Mouse (Mus musculus) adrenal gland, postnatal 10 days (tissue): ENCODE measurements around the gene Pde4b. TPM values are rescaled to one million over a fixed set of nuclear protein-coding genes. Genes with fewer than 3 reads are reported as not detected.
"Not testable (repeated sequence)": the region's sequence is repeated elsewhere in the genome, so short reads cannot be mapped to it uniquely, and the experiment has no call there.

Source experiments
- DNase-seq: peaks from one replicate; pipeline ENCODE4 v3.0.0; 2021; ENCODE audit warnings: mixed read lengths
- long read RNA-seq, 2 experiments: library from polyadenylated mRNA; stranded (forward); transcript quantifications; one replicate each; pipeline ENCODE4 v2.0.0; 2021
- total RNA-seq, 2 experiments: library from RNA; stranded (reverse); gene quantifications; 2 replicates each; pipeline ENCODE4 v1.2.3; 2021

Gene Pde4b
- 10 to 100 TPM; 16.2 to 23.1 TPM for total RNA-seq
- long read RNA-seq, experiment 1, transcript Pde4b-203 (10 exons, 2,756 nt), result major isoform, 13 of 18 reads
- long read RNA-seq, experiment 1, partial matches to known transcripts, result 0 of 18 reads
- long read RNA-seq, experiment 1, other reads (novel, unspliced or antisense), result 5 of 18 reads
- long read RNA-seq, experiment 2, transcript Pde4b-203 (10 exons, 2,756 nt), result major isoform, 11 of 15 reads
- long read RNA-seq, experiment 2, partial matches to known transcripts, result 1 of 15 reads
- long read RNA-seq, experiment 2, other reads (novel, unspliced or antisense), result 3 of 15 reads

- no peak for DNase-seq
Measured at GRCm38 (mm10) chr4:102087091-102087565, at the start of gene Pde4b. TSS of gene Pde4b (plus strand) at chr4:102087543.

DNA sequence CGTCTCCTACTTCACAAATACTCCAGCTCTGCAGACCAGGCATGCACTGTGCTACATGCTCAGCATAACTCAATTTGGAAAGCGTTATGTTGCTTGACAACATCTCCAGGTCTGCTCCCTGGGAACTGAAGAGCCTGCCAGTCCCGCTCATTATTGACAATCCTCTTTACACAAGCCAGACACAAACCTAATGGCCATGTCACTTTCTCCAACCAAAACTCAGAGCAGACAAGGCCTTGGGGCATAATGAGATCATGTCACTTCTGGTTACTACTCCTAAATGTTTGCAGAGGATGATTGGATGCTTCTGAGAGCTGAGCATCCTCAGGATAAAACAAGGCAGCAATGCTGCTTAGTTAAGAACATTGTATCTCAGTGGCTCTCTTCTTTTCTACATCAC is 47.2 kb upstream of the Pde4b start:
- peak; percentile 3 for DNase-seq

GRCm38 (mm10) chr4:102045183-102046140 is 41.9 kb upstream of the Pde4b start:
- DNase-seq, result peak; percentile 13

DNA sequence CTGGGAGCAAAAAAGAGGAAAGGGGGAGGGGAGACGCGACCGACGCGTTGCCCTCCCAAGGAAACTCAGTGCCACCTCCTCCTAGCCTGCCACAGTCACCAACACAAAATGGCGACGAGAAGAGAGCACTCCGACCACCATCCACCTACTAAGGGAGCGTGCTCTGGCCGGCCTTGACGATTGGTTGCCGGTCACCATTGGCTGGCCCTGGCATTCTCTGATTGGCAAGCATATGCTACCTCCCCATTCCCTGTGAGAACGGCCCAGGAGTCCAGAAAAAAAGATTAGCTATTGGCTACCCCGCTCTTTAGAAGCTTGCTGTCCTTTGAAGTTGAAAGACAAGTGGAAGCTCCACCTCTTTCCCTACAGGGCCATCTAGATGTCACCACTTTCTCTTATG is 38.0 kb upstream of the Pde4b start:
- not testable (repeated sequence) for DNase-seq

DNA sequence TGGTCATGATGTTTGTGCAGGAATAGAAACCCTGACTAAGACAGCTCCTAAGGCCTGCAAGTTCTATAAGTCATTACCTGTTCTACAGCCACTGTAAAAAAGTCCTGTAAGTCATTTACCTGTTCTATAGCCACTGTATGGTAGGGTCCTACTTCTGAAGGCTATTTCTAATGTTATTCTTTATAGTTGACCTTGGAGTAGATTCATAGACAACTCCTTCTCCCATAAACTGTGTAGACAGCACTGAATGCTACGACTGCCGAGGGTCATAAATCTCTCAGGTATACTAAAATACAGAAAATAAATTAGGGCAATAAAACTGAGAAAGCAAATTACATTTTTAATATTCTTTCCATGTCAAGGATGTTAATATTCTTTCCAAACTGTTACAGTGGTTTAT is 26.0 kb upstream of the Pde4b start:
- DNase-seq, result no peak

- no peak for DNase-seq
Measured at GRCm38 (mm10) chr4:102069314-102069713, 18.0 kb upstream of the Pde4b start.

DNA sequence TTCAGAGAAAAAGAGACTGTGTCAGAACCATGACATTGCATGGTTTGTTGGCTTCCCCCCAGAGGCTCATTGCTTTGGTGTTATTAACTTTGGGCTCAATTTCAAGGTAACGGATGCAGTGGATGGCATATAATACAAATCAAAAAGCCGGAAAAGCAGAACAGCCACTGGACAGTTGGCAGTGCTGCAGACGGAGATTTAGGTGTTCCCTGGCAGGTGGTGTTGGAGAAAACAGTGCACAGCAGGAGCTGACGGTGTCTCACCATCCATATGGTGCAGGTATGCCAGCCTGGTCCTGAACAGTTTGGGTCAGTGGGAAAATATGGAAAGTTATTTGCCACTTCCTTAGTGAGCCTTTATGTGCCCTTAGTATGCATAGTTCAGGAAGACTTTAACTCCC is 1.0 kb upstream of the Pde4b start:
- DNase-seq, result no peak

- peak; percentile 18 for DNase-seq
Measured at GRCm38 (mm10) chr4:102087566-102088234, 357 bp downstream of the Pde4b start.

GRCm38 (mm10) chr4:102088235-102088867 is 1.0 kb downstream of the Pde4b start:
- no peak for DNase-seq

- DNase-seq, result no peak
Measured at GRCm38 (mm10) chr4:102095851-102096250, 8.5 kb downstream of the Pde4b start.

DNA sequence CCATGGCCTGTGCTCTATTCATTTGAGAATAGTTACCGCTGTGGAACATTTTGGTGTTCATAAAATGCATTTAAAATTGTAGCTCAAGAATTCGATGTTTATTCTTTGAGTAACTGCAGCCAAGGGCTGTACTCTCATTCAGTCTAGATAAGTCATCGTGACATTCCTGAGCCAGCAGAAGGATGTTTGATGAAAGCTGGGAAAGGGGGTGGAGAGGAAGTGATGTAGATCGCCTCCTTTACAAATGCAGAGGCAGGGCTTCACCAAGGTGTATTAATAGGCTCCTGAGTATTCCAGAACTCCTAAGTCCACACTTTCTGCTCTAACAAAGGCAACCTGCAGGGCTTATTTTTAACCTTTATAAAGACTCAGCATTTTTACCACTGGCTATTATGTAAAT is 14.9 kb downstream of the Pde4b start:
- no peak for DNase-seq

- DNase-seq, result no peak
Measured at GRCm38 (mm10) chr4:102104534-102105014, 17.2 kb downstream of the Pde4b start.

DNA sequence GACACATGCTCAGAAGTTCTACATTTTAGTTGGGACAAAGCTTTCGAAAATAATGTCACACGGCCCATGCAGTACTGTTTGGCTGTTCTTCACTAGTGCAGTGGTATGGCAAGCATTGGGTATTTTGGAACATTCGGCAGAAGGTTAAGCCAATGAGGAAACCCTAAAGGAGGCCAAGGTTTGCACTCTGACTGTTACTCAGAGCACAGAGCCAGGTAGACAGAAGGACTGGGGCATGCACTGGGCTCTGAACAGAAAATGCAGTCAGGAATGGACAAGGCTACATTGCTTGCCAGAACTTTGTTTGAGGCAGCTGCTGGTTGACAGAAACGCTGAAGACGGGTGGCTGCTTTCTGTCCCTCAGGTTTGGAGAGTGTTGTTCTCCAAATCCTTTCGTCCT is 19.4 kb downstream of the Pde4b start:
- no peak for DNase-seq

DNA sequence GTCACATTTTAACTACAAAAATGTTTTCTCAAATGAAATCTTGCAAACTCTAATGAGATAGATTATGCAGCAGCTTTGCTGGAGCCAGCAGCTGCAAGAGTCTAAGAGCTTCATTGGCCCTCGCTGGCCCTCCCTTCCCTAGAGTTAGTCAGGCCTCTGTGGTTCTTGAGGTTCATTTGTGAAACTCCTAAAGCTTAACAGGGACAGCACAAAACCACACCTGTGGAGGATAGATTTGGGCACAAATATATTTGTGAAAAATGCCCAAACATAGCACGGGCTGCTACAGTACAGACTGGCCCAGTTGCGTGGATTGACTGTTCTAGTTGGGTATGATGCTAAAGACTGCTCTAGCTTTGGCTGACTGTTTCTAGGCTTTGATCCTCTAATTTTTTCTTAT is 32.1 kb downstream of the Pde4b start:
- DNase-seq, result no peak

DNA sequence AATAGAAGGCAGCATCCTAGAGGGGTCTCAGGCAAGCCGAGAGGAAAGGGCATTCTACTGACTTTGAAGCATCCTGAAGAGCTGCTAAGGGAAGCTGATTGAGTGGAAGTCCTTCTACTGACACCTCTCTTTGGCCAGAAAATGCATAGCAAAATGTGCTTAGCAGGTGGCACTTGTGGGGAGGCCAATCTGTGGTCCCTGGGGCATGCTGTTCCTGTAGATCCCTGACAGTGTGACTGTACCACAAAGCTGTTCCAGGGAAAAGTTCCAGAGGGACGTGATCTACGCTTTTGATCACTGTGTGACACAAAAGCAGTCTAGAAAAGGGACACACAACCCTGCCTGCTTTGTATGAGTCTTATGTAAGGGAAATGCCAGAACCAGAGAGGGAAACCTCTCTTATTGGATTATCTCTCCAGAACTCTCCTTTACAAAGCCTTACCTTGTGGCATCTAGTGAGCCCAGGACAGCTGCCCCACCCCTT is 49.1 kb downstream of the Pde4b start:
- no peak for DNase-seq

DNA sequence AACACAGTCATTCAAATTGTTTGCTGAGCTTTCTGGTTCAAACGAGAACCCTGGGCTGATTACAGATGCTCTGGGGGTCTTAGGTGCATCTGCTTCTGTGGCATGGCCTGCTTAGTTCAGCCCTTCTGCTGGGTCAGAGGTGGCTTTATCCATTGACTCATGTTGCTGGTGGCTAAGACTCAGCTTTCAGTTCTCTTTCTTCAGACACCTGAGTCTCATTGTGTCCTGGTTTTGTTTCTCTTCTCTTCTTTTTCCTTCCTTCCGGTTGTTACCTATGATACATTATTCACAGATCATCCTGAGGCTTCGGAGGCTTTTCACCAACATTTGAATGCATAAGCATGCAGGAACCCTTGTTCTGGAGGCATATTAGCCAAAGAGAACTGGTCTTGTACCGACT is 51.0 kb downstream of the Pde4b start:
- DNase-seq, result no peak

- no peak for DNase-seq
Measured at GRCm38 (mm10) chr4:102141241-102141640, 53.9 kb downstream of the Pde4b start.

DNA sequence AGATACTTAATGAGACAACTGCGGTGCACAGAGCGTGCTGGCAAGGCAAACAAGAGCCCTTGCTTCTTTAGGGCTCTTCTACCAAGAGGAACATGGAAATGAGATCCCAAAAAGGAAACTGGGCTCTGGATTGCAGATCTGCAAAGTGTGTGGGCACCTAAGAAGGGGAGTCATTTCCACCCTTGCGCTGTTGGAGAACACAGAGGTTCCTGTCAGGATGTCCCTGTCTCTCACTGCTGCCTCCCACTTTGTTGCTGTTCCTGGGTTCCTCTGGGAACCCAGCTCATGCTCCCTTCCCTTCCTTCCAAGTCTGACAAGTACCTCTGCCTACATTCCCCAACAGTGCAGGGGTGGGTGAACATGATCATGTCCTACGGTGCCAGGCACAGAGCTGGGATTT is 61.4 kb downstream of the Pde4b start:
- no peak for DNase-seq

- no peak for DNase-seq
Measured at GRCm38 (mm10) chr4:102159178-102159577, 71.8 kb downstream of the Pde4b start.

GRCm38 (mm10) chr4:102171636-102172035 is 84.3 kb downstream of the Pde4b start:
- no peak for DNase-seq

DNA sequence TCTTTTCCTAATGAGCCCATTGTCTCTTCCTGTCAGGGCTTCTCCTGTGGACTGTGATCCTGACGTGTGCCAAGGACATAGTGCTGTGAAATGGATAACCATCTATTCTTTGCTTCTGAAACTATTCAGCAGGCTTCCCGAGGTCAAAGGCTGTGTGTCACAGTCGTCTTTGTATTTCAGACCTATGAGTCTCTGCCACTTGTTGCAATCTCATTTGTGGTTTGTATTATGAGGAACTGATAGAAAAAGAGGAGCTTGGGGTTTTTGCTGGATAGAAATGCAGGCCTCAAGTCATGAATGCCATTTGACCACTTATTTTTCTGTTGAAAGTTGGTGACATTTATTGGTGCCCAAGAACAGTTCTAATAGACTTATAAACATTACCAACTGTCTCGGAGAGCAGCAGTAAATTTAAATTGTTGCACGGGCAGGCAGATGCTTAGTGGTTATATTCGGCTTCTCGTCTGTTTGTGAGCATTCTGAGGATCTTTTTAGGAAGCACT is 85.4 kb downstream of the Pde4b start:
- no peak for DNase-seq

- no peak for DNase-seq
Measured at GRCm38 (mm10) chr4:102175985-102176384, 88.6 kb downstream of the Pde4b start.
